Mouse (Mus musculus): ENCODE measurements around the gene Cdc14a.
A peak's percentile ranks its signal among the peaks of the same experiment; 100 is the strongest.

The Cdc14a gene

DNA sequence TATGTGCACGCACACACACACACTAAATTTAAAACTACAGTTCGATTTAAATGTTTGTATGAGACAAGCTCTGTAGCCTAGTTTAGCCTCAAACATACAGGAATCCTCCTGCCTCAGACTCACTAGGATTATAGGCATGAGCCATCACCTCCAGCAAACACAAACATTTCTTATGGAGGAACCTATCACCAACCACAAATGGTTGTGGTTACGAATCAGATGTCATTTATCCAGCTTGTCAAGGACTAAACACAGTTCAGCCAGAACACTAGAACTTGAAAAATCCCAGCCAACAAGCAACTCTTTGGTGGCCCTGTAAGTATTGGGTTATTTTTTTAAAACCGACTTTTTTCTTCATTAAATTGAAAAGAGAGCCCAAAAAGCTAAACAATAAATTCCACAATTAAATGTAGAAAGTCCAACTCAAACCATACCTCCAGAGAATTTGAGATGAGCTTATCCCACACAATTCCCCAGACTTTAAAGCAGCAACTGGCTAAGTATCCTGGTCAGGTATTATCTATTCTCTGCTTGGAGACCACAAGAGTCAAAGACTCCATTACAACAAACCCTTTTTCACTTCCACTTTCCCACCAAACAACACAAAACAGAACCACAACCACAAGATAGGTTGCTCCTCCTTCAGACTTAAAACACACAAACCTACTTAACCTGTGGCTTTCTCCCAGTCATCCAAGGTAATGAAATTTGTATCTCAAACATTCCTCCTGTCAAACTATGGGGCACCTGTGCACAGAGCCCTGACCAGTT lies 10.7 kb downstream of the Cdc14a start:
- peak; percentile 60 for DNase-seq (ENCODE audit: low read depth)

GRCm38 (mm10) chr3:116410051-116410450 lies 13.8 kb downstream of the Cdc14a start:
- DNase-seq (ENCODE audit: low read depth): no peak

DNA sequence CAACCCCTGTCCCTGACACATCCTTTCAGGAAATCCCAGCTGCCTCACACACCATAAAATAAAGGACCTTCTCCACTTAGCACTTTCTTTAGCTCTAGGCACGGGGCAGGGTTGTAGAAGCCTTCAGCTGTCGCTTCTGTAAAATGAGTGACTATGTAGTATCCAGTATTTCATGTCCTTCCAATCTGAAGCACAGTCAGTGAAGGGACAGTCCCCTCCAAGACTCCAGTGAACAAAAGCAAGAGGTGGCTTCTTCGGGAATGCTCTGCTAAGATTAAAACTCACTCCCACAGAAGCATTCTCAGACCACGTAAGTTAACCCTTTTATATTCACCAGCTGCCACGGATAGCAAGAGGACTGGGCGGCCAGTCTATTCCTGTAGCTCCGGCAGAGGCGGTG lies 14.3 kb downstream of the Cdc14a start:
- no peak for DNase-seq (ENCODE audit: low read depth)

- no peak for DNase-seq (ENCODE audit: low read depth)
Observed at GRCm38 (mm10) chr3:116408856-116409255, 15.0 kb downstream of the Cdc14a start.

- no peak for DNase-seq (ENCODE audit: low read depth)
Observed at GRCm38 (mm10) chr3:116405516-116405915, 18.3 kb downstream of the Cdc14a start.

- no peak for DNase-seq (ENCODE audit: low read depth)
Observed at GRCm38 (mm10) chr3:116401436-116401835, 22.4 kb downstream of the Cdc14a start.

DNA sequence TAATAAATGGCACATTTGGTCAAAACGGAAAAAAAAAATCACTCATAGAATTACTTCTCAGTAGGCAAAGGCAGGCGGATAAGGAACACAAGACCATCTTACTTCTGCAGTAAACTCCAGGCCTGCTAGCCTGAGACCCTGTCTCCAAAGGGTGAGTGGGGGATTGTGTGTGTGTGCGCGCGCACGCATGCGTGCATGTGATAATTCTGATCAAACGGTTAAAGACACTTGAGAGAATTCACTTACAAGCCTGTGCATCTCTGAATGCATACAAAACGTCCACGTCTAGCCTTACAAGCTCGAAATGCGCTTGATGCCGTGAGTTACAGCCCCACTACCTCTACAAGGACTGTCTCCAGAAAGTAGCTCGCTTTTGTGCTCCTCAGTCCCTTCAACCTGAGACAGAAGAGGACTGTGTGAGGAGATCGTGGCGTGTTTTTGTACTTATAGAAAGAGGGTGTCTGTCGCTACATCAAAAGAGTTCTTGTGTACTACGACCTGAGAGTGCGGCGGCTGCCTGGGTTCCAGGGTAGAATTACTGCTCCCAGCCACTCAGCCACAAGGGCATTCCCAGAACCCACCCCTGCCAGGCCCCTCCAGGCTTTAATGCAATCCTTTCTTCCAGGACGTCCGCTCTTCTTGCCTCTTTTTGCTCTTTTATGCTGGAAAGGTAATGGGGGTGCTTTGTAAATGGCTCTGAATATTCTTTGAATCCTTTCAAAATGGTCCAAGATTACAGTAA lies 24.3 kb downstream of the Cdc14a start:
- DNase-seq (ENCODE audit: low read depth): no peak

DNA sequence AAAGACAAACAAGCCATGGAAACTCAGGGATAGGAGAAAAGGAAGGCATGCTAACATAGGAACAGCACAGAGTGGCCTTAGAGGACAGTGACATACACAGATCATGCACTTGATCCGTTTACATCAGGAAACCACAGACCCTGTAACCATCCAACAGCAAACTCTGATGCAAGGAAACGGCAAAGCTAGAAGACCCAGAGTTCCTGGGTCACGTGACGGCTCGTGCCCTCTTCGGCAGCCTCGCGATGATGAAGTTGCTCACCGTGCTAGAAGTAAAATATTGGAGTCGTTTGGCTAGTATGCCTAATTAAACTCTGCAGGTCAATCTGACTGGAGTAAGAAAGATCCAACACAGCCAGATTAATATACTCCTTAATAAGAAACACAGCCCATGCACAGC lies 25.3 kb downstream of the Cdc14a start:
- DNase-seq (ENCODE audit: low read depth): peak; percentile 79

DNA sequence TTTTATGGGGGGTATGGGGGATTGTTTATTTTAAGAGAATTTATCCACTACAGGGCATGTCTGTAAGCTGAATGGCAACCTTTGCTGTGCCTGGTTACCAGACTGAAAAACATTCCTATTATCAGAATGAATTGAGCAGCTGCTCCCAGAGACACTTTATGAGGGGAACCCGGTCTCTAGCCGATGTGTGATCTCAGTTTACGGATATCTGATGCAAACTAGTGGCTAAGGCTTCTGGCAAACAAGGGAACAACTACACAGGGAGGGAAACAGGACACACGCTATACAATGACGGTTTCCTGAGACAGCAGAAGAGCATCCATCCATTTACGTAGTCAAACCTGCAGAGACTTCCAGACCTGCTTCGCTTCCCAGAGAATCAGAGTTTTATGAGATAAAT lies 25.9 kb downstream of the Cdc14a start:
- no peak for DNase-seq (ENCODE audit: low read depth)

GRCm38 (mm10) chr3:116397341-116397740 lies 26.5 kb downstream of the Cdc14a start:
- no peak for DNase-seq (ENCODE audit: low read depth)

GRCm38 (mm10) chr3:116396571-116396970 lies 27.3 kb downstream of the Cdc14a start:
- no peak for DNase-seq (ENCODE audit: low read depth)

DNA sequence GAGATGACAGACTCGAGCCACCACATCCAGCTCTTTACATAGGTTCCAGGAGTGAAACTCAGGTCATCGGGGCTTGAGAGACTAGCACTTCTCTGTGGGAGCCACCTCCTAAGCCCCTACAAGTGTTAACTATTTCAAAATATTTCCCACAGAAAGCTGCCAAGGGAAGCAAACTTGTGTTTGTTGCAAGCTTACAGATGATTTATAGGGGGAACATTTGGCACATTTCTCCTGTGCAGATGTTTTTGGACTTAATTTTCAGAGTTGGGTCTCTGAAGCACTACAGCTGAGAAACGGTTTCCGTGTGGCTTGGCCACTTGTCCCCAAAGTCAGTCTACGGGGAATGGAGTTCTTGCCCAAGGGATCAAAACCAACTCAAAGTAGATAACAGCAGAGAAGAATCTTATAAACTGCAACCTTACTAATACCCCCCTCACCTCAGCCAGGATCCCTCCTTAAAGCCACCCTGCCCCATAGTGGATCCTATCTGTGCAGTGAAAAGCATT lies 28.9 kb downstream of the Cdc14a start:
- DNase-seq (ENCODE audit: low read depth): no peak

- DNase-seq (ENCODE audit: low read depth): no peak
Observed at GRCm38 (mm10) chr3:116391399-116391798, 32.4 kb downstream of the Cdc14a start.

GRCm38 (mm10) chr3:116389500-116390470 lies 34.0 kb downstream of the Cdc14a start:
- no peak for DNase-seq (ENCODE audit: low read depth)

DNA sequence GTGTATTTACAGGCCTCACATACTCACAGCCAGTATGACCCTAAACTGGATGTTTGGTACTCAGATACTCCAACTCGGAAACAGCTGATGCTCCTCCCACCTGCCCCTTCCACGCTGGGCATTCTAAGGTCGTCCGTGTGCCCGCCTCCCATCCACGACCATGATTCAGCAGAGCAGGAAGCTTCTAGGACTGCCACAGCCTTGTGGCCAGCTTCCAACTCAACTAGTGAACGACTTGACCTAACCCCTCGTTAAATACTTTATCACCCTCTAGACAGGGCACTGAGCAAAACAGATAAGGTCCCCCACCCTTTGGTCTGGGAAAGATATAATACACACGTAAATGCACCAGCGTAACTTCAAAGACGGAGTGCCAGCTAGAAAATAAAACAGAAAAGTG lies 35.0 kb downstream of the Cdc14a start:
- peak; percentile 80 for DNase-seq (ENCODE audit: low read depth)

GRCm38 (mm10) chr3:116386886-116387285 lies 36.9 kb downstream of the Cdc14a start:
- no peak for DNase-seq (ENCODE audit: low read depth)

DNA sequence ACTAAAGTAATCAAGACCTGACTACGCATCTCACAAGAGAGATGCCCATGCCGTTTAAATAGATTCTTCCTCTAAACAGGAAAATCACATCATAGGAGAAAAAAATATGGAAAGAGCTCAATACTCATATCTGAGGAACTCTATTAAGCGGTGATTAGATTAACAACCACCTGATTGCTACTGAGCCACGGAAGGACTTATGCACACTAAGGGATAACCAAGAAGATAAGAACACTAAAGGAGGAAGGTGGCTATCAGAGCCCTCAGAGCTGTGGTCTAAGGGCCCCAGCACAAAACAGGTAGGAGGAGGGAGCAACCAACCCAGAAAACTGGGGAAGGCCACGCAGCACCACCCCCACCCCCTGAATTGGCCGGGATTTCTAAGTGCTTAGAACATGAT lies 37.5 kb downstream of the Cdc14a start:
- no peak for DNase-seq (ENCODE audit: low read depth)

- DNase-seq (ENCODE audit: low read depth): peak; percentile 93
Observed at GRCm38 (mm10) chr3:116384319-116384718, 39.5 kb downstream of the Cdc14a start.

GRCm38 (mm10) chr3:116380319-116380718 lies 43.5 kb downstream of the Cdc14a start:
- DNase-seq (ENCODE audit: low read depth): peak; percentile 88

GRCm38 (mm10) chr3:116375442-116375841 lies 48.4 kb downstream of the Cdc14a start:
- DNase-seq (ENCODE audit: low read depth): no peak

GRCm38 (mm10) chr3:116374486-116374885 lies 49.3 kb downstream of the Cdc14a start:
- no peak for DNase-seq (ENCODE audit: low read depth)

DNA sequence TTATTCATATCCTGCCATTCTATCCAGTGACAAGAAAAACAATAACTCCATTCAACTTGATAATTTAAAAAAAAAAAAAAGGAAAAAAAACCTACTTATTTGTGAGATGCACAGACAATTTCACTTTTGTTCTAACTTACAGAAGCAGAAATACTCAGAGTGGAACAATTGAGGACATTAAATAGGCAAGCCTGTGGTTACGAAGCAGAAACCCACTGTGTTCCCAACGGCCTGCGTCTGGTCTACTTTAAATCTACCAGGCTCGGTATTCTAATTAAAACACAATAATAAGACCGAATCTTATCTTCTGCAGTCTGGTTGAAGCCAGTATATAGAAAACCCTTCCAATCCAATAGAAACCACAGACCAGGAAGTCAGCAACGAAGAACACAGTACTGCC lies 50.6 kb downstream of the Cdc14a start:
- no peak for DNase-seq (ENCODE audit: low read depth)
